Mouse (Mus musculus) midbrain, embryonic 10.5 days (tissue): ENCODE measurements around the gene Kctd4. TPM values are rescaled to one million over a fixed set of nuclear protein-coding genes. Genes with fewer than 3 reads are reported as not detected.

Experiments used
- DNase-seq: peaks from one replicate; pipeline ENCODE4 v3.0.0-alpha.2; 2017; ENCODE audit warnings: low spot score
- H3K27ac ChIP-seq: fragments of 300-500 bp; sonication (generic); replicated peaks from 2 replicates; pipeline ENCODE4 v1.5.1; 2016; ENCODE audit warnings: mild to moderate bottlenecking
- H3K27me3 ChIP-seq: fragments of 300-500 bp; sonication (generic); 2 replicates; pipeline ENCODE4 v1.6.1; 2016; ENCODE audit warnings: low read depth, mild to moderate bottlenecking; ENCODE audit not compliant: poor library complexity, severe bottlenecking
- H3K36me3 ChIP-seq: fragments of 300-500 bp; sonication (generic); 2 replicates; pipeline ENCODE4 v1.6.1; 2016; ENCODE audit warnings: mild to moderate bottlenecking, moderate library complexity
- H3K4me1 ChIP-seq: fragments of 300-500 bp; sonication (generic); 2 replicates; pipeline ENCODE4 v1.6.1; 2016
- H3K4me3 ChIP-seq: fragments of 300-500 bp; sonication (generic); 2 replicates; pipeline ENCODE4 v1.5.1; 2016; ENCODE audit warnings: mild to moderate bottlenecking, moderate library complexity
- H3K9me3 ChIP-seq: fragments of 300-500 bp; sonication (generic); replicated peaks from 2 replicates; pipeline ENCODE4 v1.6.1; 2016; ENCODE audit warnings: mild to moderate bottlenecking
- WGBS: fragments of 180-500 bp; shearing (Covaris S2); methylation state at CpG from one replicate; pipeline ENCODE4 v1.1.7; 2016; 5-methylcytosine and 5-hydroxymethylcytosine counted together
- polyA plus RNA-seq: library from polyadenylated mRNA; unstranded; fragments of >200 nt; fragmentation: Nextera tagmentation; extraction: Ambion mirVana; gene quantifications from 2 replicates; pipeline ENCODE4 v1.2.1, GENCODE M21; 2016

Gene Kctd4
- polyA plus RNA-seq, 1 experiment from 2014 or later = 0.42 TPM

DNA sequence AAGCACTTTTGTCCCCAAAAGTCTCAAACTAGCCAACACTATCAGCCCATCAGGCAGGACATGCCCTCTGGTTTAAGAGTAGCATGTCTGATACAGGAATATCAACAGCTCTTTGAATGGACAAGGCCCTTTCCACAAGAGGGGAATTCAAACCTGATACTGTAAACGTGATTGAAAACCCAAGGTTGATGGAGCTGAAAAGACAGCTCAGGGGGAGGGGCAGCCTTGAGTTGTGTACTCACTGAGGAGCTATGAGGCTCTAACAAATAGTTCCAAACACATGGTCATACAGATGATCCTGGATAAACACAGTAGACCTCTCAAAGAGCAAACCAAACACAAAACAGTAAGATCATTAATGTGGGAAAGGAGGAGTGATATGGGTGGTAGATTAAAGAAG lies 43.3 kb downstream of the Kctd4 start:
- Histone ChIP-seq H3K4me3 (no peak overlapping the region), H3K4me1 (no peaks in the 10 kb centered on the region), H3K27ac (no peak overlapping the region), H3K9me3 (no peaks in the 10 kb centered on the region), H3K36me3 (peaks cover 28% of the 10 kb centered on the region), H3K27me3 (no peaks in the 10 kb centered on the region)
- 74% methylated on average over 1 of the region's 1 CpGs for WGBS
- no peak for DNase-seq

DNA sequence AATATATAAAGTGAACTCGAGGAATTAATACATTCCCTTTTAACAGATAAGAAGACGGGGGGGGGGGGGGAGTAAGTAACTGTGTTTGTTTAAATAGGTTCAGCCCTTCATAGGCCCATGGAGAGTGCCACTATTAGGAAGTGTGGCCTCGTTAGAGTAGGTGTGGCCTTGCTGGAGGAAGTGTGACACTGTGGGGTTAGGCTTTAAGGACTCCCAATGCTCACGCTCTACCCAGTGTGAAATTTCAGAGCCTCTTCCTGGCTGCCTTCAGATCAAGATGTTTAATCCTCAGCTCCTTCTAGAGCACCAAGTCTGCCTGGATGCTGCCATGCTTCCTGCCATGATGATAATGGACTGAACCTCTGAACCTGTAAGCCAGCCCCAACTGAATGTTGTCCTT lies 47.0 kb downstream of the Kctd4 start:
- Histone ChIP-seq H3K9me3 (no peaks in the 10 kb centered on the region), H3K27ac (no peak overlapping the region), H3K36me3 (peaks cover 45% of the 10 kb centered on the region), H3K27me3 (no peaks in the 10 kb centered on the region), H3K4me1 (no peaks in the 10 kb centered on the region), H3K4me3 (no peak overlapping the region)
- no peak for DNase-seq
- WGBS = 86% methylated on average over 4 of the region's 4 CpGs

DNA sequence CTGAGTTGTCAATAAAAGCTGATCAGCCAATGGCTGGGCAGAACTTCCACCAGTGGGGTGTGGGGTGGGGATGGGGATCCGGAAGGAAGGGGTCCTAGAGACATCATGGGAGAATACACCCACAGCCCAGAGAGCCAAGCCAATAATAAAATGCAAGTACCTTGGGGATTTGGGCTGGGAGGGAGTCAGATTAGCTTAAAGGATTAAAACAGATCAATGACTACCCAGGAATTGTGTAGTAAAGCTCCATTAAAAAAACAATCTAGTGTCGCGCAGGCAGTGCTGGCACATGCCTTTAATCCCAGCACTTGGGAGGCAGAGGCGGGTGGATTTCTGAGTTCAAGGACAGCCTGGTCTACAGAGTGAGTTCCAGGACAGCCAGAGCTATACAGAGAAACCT lies 50.2 kb downstream of the Kctd4 start:
- no peaks in the 10 kb centered on the region for H3K9me3 ChIP-seq
- 83% methylated on average over 4 of the region's 4 CpGs for WGBS
- H3K4me3 ChIP-seq = no peak overlapping the region
- peaks cover 18% of the 10 kb centered on the region for H3K4me1 ChIP-seq
- H3K27ac ChIP-seq = no peak overlapping the region
- DNase-seq = no peak
- H3K27me3 ChIP-seq = no peaks in the 10 kb centered on the region
- H3K36me3 ChIP-seq = peaks cover 44% of the 10 kb centered on the region

DNA sequence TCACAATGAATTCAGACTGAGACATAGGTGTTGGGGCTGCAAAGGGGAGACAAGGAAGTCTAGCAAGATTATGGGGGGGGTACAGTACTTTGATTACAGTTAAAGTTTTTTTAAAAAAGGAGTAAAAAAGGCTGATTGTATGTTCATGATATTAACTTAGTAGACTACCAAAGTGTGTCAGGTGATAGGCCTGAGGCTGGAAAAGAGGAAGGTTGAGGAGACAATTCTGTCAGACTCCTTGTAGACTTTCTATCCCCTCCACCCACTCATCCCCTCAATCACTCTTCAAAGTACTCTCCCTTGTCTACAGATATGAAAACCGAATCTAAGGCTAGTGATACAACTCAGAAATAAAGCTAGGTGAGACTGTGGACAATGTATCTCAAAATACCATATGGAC lies 53.4 kb downstream of the Kctd4 start:
- DNase-seq = no peak
- Histone ChIP-seq H3K27me3 (no peaks in the 10 kb centered on the region; the same call in 1 of the 2 replicates), H3K36me3 (peaks cover 38% of the 10 kb centered on the region), H3K4me1 (peaks cover 28% of the 10 kb centered on the region), H3K27ac (no peak overlapping the region), H3K4me3 (no peak overlapping the region), H3K9me3 (no peaks in the 10 kb centered on the region)
- 92% methylated on average over 1 of the region's 1 CpGs for WGBS

- 82% methylated on average over 5 of the region's 5 CpGs for WGBS
Observed at GRCm38 (mm10) chr14:76009185-76009584, 54.4 kb downstream of the Kctd4 start.

DNA sequence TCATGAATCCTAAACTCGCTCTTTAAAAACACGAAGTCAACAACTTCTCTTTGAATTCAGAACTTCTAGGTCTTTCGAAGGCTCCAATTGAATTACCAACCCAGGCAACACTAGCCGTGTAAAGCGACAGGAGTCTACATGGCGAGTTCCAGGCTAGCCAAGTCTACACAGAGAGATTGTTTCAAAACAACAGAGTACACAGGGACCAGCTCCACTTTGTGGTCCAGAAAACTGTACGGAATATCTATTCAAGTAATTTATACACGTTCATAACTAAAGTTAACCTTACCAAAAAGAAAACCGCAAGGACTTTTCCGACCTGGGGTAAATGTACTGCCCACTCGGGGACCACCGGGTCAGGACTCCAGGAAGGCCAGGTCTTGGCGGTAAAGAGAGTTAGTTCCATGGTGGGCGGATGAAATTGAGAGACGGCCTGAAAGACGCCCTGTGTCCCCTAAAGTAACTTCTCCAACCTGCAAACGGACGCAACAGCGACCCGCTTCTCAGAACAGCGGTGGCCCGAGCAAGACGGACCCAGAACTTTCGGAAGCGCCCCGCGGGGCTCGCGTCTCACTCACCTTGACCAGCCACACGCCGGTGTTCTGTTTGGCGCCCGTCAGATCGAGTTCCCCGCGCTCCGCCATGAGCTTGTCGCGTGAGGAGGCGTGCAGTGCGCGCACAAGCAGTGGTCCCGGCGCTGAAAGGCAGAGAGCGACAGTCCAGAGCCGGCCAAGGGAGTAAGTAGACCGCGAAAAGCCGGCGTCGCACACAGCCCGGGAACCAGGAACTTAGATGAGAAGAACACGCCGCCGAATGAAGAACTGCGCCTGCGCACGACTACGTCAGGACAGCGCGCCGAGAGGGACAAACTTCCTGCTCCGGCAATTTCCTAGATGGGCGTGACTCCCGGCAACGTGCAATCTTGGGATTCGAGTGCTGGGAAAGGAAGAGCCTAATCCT lies 55.6 kb downstream of the Kctd4 start, which contains the start of gene Gtf2f2:
Gene Gtf2f2, minus strand, starts transcription at position 764 of the 960 bp plus-strand sequence.
- peaks cover 28% of the 10 kb centered on the region for H3K4me1 ChIP-seq
- DNase-seq = peak; percentile 94
- H3K36me3 ChIP-seq = peaks cover 19% of the 10 kb centered on the region
- 2% methylated on average over 67 of the region's 67 CpGs for WGBS
- H3K4me3 ChIP-seq = peak within 1 kb of the TSS; percentile 88
- no peaks in the 10 kb centered on the region for H3K9me3 ChIP-seq
- peak within 1 kb of the TSS; percentile 86 for H3K27ac ChIP-seq
- H3K27me3 ChIP-seq = no peaks in the 10 kb centered on the region; the same call in 1 of the 2 replicates

More at GRCm38 (mm10) chr14:76009185-76009584, 54.4 kb downstream of the Kctd4 start:
- Histone ChIP-seq H3K4me1 (peaks cover 28% of the 10 kb centered on the region), H3K36me3 (peaks cover 31% of the 10 kb centered on the region), H3K27me3 (no peaks in the 10 kb centered on the region; the same call in 1 of the 2 replicates), H3K4me3 (peak overlapping the region; percentile 88), H3K9me3 (no peaks in the 10 kb centered on the region), H3K27ac (no peak overlapping the region)
- DNase-seq = no peak

DNA sequence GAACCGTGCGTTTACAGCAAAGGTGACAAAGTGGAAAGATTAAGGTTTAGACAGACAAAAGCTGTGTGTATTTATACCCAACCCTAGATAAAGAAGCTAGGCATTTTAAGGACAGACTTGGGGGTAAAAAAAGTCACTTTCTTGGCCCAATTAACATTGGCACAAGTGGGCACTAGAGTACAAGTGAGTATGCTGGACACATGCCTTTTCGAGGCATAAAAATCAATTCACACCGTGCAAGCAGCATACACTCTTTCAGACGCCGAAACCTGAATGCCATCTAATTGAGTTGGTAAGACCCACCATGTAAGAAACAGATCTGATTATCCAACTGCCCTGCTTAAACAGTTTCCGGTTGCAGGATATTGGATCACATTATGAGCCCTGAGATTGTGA lies 56.3 kb downstream of the Kctd4 start:
- no peak for DNase-seq
- 33% methylated on average over 7 of the region's 7 CpGs for WGBS
- Histone ChIP-seq H3K27ac (peak overlapping the region; percentile 86), H3K36me3 (peaks cover 13% of the 10 kb centered on the region), H3K4me3 (peak overlapping the region; percentile 88), H3K9me3 (no peaks in the 10 kb centered on the region), H3K27me3 (no peaks in the 10 kb centered on the region; the same call in 1 of the 2 replicates), H3K4me1 (peaks cover 28% of the 10 kb centered on the region)

DNA sequence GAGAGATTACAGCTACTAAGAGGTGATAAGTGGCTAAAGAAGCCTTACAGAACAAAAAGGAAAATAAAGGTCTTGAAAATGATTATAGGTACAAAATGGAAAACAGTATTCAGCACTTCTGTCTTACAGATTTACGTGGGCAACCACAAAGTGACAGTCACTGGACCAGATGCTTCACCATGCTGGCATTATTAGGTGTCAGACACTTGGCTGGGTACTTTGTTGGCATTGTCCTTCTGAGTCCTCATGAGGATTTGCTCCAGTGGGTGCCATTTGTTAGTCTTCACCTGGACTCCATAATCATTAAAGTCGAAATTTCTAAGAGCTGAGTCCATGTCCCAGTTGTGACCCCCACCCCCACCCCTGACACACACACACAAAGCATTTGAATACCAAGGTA lies 59.5 kb downstream of the Kctd4 start:
- no peak overlapping the region for H3K27ac ChIP-seq
- H3K27me3 ChIP-seq = no peaks in the 10 kb centered on the region; the same call in 1 of the 2 replicates
- H3K4me1 ChIP-seq = peaks cover 17% of the 10 kb centered on the region
- no peaks in the 10 kb centered on the region for H3K36me3 ChIP-seq
- H3K4me3 ChIP-seq = no peak overlapping the region
- WGBS = 56% methylated on average over 2 of the region's 2 CpGs
- no peak for DNase-seq
- H3K9me3 ChIP-seq = no peaks in the 10 kb centered on the region

Other genes starting within 250 kb of the Kctd4 start
- gene Cog3, start 200.5 kb upstream of the Kctd4 start, polyA plus RNA-seq = 19.2 and 20.2 TPM in 2 replicates
- 5.8 and 6.3 TPM in 2 replicates for gene Slc25a30, start 168.0 kb upstream of the Kctd4 start, polyA plus RNA-seq
- gene Tpt1, start 109.9 kb upstream of the Kctd4 start, polyA plus RNA-seq = 805 and 934 TPM in 2 replicates
- 55.5 and 58.9 TPM in 2 replicates for gene Gtf2f2, start 55.9 kb downstream of the Kctd4 start, polyA plus RNA-seq
- 16.8 and 17.6 TPM in 2 replicates for gene Gpalpp1, start 155.8 kb downstream of the Kctd4 start, polyA plus RNA-seq
- gene Nufip1, start 155.9 kb downstream of the Kctd4 start, polyA plus RNA-seq = 18.2 and 21.2 TPM in 2 replicates